Mouse (Mus musculus) 3T3-L1 (cell line): ENCODE measurements around the gene Sema6d.

ENCODE experiments used
- DNase-seq: peaks from one replicate; pipeline ENCODE4 v3.0.0-alpha.2; 2015; ENCODE audit warnings: low read depth, low spot score

The Sema6d gene

DNA sequence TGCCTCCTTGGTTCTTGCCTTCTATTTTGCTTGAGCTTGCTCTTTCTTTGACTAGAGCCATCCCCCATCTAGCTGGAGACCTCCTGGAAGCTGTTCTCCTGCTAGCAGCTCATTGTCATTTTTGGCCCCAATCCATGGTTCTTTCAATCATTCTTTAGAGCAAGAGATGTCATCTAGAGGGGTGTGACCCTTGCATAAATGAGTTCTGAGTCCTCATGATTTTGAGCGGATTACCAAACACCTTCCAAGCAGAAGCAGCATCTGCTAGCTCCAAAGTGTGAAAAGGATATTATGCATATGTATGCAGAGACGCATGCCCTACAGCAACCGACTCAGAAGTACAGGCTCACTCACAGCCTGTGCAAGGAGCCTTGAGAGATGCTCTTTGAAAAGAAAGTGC is 201.4 kb downstream of the Sema6d start:
- DNase-seq = no peak

DNA sequence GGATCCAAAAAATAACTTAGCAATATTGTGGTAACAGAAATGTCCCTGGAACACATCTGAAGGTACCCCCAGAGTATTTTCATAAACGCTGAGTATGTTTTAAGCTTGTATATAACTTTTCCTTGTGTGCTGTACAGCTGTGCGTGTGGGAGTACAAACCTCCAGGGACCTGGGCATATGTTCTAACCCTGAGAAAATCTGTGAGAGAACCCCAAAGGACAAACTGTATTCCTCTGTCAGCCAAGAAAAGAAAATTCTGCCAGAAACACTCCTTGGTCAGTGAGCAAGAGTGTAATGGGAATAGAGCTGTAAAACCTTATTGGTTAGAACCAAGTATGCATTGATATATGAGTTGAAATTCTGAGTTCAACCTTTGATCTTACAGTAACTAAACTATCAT is 203.8 kb downstream of the Sema6d start:
- DNase-seq = peak; percentile 10

GRCm38 (mm10) chr2:124298351-124298750 is 208.6 kb downstream of the Sema6d start:
- peak; percentile 53 for DNase-seq

- DNase-seq = peak; percentile 86
Observed at GRCm38 (mm10) chr2:124298872-124299271, 209.1 kb downstream of the Sema6d start.

DNA sequence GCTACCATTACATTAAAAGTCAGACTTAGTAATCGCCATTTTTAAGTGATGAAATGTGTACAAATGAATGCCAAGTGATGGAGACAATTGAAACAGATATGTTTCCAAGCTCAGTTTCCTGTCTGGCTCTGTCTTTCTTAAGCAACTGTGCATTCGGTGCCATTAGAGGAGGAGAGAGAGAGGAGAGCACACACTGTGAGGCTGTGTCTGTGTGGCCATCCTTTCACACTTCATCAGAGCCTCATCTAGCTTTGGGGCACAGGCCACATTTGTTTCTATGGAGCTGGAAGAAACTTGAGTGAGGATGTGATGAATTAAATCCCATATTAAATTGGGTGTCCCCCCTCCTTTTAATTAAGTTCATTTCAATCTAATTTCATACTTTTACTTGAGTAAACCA is 218.8 kb downstream of the Sema6d start:
- DNase-seq = no peak

- peak; percentile 65 for DNase-seq
Observed at GRCm38 (mm10) chr2:124309361-124310128, 219.8 kb downstream of the Sema6d start.

GRCm38 (mm10) chr2:124322528-124323215 is 232.9 kb downstream of the Sema6d start:
- peak; percentile 47 for DNase-seq

- no peak for DNase-seq
Observed at GRCm38 (mm10) chr2:124324107-124324724, 234.4 kb downstream of the Sema6d start.

GRCm38 (mm10) chr2:124329473-124330130 is 239.8 kb downstream of the Sema6d start:
- DNase-seq = no peak

- DNase-seq = no peak
Observed at GRCm38 (mm10) chr2:124332890-124333289, 243.1 kb downstream of the Sema6d start.

DNA sequence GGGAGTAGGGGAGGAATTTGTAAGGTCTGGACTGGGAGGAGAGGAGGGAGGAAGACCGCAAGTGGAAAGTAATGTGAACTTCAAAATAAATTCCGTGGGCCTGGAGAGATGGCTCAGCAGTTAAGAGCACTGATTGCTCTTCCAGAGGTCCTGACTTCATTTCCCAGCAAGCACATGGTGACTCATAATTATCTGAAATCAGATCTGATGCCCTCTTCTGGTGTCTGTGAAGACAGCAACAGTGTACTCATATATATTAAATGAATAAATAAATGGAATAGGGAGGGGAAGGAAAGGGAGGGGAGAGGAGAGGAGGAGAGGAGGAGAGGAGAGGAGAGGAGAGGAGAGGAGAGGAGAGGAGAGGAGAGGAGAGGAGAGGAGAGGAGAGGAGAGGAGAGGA is 244.9 kb downstream of the Sema6d start:
- peak; percentile 78 for DNase-seq

DNA sequence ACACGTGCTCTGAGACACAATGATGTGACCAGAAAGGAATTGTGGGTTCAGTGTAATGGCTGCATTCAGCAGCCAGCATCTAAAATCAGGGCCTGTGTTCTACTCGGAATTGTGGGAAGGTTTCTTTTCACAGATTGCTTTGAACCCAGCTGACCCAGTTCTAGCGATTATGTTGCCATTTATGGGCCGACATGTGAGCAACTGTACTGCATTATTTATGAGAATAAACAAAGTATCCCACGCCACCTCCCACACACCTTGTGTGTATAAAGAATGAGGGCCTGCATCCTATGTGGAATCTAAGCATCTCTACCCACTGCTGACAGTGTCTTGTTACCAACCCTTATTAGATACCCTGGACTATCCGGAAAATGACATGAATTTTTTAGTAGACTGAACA is 248.5 kb downstream of the Sema6d start:
- DNase-seq = no peak

DNA sequence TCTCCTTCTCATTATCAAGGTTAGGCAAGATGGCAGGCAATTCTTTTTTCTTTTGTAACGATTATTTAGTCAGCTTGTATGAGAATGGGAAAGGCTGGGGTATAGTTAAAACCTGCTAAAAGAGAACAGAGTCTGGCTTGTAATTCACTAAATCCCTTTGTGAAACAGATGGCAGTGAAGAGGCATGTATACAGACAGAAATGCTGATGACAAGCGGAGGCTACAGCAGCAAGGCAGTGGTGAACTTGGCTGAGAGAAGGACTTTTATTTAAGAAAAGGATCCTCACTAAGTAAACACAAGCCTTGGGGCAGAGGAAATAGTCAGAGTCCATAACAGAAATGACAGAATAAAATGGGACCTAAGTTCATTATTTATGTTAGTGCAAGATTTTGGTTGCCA is 264.4 kb downstream of the Sema6d start:
- no peak for DNase-seq

DNA sequence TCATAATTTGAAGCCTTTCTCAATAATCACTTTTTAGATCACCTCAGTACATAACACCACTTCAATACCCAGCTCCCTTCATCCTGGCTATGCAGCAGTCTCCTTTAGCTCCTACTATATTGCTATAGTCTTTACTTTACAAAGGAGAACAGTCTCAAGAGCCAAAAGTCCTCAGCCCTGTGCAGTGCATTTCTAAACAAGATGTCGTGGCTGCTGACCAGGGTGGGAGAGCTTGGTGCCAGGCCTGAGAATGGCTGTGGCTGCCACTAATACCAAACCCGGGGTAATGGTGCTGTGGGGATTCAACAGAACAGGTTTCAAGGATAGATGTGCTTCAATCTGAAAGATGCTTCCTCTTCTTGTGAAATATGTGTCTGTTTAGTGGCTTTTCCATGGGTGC is 264.9 kb downstream of the Sema6d start:
- no peak for DNase-seq

GRCm38 (mm10) chr2:124369291-124369690 is 279.5 kb downstream of the Sema6d start:
- DNase-seq = peak; percentile 34

- peak; percentile 58 for DNase-seq
Observed at GRCm38 (mm10) chr2:124369991-124370390, 280.2 kb downstream of the Sema6d start.

- DNase-seq = no peak
Observed at GRCm38 (mm10) chr2:124371363-124371762, 281.6 kb downstream of the Sema6d start.

DNA sequence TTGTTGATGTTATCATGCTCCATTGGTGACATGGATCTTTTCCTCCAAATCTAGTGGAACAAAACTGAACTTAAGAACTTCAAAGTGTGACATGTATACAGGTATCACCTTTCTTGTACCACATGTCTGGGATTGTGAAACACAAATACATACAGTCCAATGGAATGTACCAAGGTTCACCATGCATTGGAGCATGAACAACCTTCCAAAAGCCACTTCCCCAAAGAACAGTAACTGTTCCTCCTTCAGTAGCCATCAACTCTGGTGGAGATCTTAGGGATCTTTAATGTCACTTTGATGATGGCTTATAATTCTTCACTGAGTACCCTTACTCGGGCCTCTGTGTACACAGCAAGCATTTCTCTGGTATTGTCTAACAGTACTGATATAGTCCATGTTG is 295.3 kb downstream of the Sema6d start:
- DNase-seq = no peak

GRCm38 (mm10) chr2:124385722-124386121 is 296.0 kb downstream of the Sema6d start:
- DNase-seq = no peak

DNA sequence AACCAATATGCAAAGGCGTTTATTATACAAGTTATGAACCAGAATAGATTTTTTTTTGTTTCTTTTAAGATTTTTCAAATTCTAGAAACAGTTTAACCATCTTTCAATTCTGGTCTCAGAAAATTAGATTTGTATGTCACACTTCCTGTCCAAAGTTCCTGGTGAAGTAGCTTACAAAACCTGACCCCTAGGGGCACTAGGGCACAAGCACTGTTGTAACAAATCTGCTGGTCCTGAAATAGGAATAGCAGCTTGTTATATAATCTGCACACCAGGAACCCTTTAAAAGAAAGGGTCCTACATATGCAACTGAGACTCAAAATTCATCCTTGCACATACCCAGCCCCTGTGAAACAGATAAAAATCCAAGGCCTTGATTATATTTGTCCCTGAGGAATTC is 298.5 kb downstream of the Sema6d start:
- DNase-seq = peak; percentile 21

- peak; percentile 62 for DNase-seq
Observed at GRCm38 (mm10) chr2:124396733-124397132, 307.0 kb downstream of the Sema6d start.

GRCm38 (mm10) chr2:124397304-124397703 is 307.5 kb downstream of the Sema6d start:
- no peak for DNase-seq
